Mouse (Mus musculus) effector memory CD4-positive, alpha-beta T cell, adult 5 months (primary cell): ENCODE measurements around the gene Aox2. TPM values are rescaled to one million over a fixed set of nuclear protein-coding genes. Genes with fewer than 3 reads are reported as not detected.

Experiments used
- polyA plus RNA-seq: library from polyadenylated mRNA; unstranded; fragments of 100-300 nt; shearing (Covaris generic); gene quantifications from one replicate; pipeline ENCODE4 v1.2.1, GENCODE M21; 2017

Gene Aox2
- not detected for polyA plus RNA-seq

DNA sequence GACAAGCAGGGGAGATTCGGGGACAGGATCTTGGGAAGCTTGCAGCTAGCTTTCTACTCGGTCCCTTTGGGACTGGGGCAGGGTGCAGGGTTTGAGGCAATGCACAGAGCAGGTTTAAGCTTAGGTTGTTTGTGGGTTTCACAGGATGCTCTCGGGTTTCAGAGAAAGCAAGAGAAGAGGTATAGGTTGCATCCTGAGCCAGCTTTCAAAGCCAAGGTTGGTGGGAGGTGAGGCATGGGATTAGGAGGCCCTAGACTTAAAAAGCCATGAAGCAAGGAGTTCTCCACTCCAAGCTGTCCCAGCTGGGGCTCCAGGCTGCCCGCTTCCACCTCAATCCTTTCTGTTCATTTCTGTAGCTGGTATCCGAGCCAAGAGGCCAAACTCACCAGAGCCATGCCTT lies at the start of gene Aox2:
Aox2 (plus strand) TSS at position 301 of the 400 bp plus-strand sequence.

DNA sequence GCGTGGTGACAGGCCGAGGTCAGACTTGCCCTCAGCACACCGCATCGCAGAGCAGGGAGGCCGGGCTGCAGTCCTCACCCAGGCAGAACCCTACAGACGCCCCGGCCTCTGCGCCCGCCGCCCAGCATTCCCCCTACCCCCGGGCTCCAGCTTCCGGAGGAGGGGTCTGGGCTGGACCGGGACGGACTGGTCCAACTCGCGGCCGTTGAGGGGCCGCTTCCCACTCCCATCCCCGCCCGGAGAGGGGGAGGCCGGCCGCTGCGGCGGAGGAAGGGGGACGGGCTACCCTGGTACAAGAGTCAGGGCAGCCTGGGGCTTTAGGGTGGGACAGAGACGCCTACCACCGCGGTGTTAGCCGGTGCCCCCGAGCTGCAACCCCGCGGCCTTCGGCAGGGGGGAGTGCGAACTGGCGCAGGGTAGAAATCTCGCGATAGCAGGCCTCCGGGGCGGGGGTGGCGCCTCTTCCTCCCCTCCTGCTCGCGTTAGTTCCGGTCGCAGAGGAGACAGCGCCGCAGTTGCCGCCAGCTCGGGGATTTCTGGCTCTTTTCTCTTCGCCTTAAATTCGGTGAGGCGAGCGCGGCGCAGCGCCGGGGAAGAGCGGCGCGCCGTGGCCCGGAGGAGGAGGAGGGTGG lies 114.6 kb downstream of the Aox2 start, which contains the start of gene Bzw1:
Bzw1 (plus strand) TSS at position 247 of the 632 bp plus-strand sequence.

DNA sequence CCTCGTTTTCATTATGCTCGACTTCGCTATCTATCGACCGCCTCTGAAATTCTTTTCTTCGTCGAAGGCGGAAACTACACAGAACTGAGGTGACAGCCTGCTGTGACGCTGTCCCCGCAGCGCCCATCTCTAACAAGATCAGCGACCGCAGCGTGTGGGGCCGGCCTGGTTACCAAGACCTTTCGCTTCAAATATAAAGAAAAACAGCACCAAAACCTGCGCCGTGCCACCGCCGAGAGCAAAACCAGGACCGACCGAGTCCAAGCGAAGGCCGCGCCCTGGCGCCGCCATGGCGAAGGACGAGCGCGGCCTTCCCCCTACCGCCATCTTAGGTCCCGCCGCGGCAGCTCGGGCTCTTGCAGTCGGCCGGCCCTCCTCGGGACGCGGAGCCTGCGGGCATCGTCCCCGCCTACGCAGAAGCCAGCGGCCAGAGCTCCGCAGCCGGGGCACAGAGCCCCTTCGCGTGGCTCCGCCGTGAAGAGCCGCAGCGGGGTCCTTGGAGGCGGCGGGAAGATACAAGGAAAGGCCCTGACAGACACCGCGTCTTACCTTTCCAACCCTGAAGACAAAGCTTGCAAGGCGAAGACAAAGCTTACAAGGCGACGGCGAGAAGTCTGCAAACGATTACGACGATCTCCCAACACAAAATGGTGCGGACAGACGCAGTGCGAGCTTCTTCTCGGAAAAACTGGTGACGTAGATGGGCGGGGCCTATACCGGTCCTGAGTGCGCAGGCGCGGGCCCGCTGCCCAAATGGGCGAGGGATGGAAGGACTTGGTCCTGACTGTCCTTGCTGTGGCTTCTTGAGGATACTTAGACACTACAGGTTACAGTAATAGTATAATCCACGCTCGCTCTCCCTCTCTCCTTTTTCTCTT lies 145.5 kb downstream of the Aox2 start, which contains the start of gene Clk1:
Clk1 (minus strand) TSS at position 696 of the 878 bp plus-strand sequence.

Other genes starting within 250 kb of the Aox2 start
- gene Aox1, start 248.4 kb upstream of the Aox2 start, polyA plus RNA-seq = 0.06 TPM
- not detected for gene Aox3, start 165.2 kb upstream of the Aox2 start, polyA plus RNA-seq
- not detected for gene Aox4, start 67.9 kb upstream of the Aox2 start, polyA plus RNA-seq
- gene Bzw1, start 114.6 kb downstream of the Aox2 start, polyA plus RNA-seq = 400 TPM
- gene Clk1, start 145.7 kb downstream of the Aox2 start, polyA plus RNA-seq = 1,257 TPM
- 21.8 TPM for gene Nif3l1, start 166.8 kb downstream of the Aox2 start, polyA plus RNA-seq
- gene Ppil3, start 167.2 kb downstream of the Aox2 start, polyA plus RNA-seq = 27.0 TPM
- gene Orc2, start 226.8 kb downstream of the Aox2 start, polyA plus RNA-seq = 28.5 TPM